Mouse (Mus musculus) embryonic facial prominence, embryonic 11.5 days (tissue): ENCODE results near the gene Cables2. TPM values are rescaled to one million over a fixed set of nuclear protein-coding genes. Genes with fewer than 3 reads are reported as not detected.

Experiments used
- ATAC-seq: fragments of 200-750 bp; cut with Nextera tagmentation; replicated peaks from 2 replicates; pipeline ENCODE4 v1.8.0; 2017; ENCODE audit warnings: low read depth; ENCODE audit not compliant: insufficient number of reproducible peaks, low FRiP score, low TSS enrichment
- DNase-seq: peaks from one replicate; pipeline ENCODE4 v3.0.0-alpha.2; 2015; ENCODE audit warnings: low spot score
- H3K27ac ChIP-seq: fragments of 300-500 bp; sonication (generic); replicated peaks from 2 replicates; pipeline ENCODE4 v1.5.1; 2014; ENCODE audit warnings: mild to moderate bottlenecking, low read depth, low read length, control low read depth
- H3K27me3 ChIP-seq: fragments of 300-500 bp; sonication (generic); 2 replicates; pipeline ENCODE4 v1.6.1; 2014; ENCODE audit warnings: mild to moderate bottlenecking, low read length, moderate library complexity, mixed read lengths; ENCODE audit not compliant: control insufficient read depth, insufficient read depth
- H3K36me3 ChIP-seq: fragments of 300-500 bp; sonication (generic); replicated peaks from 2 replicates; pipeline ENCODE4 v1.6.1; 2014; ENCODE audit warnings: low read depth, mild to moderate bottlenecking, low read length, moderate library complexity, mixed read lengths; ENCODE audit not compliant: control insufficient read depth, insufficient read depth
- H3K4me1 ChIP-seq: fragments of 300-500 bp; sonication (generic); 2 replicates; pipeline ENCODE4 v1.6.1; 2014; ENCODE audit warnings: low read length, mixed read lengths; ENCODE audit not compliant: control insufficient read depth, insufficient read depth
- H3K4me2 ChIP-seq: fragments of 300-500 bp; sonication (generic); 2 replicates; pipeline ENCODE4 v1.6.1; 2014; ENCODE audit warnings: low read depth, mild to moderate bottlenecking, control low read depth, low read length, moderate library complexity
- H3K4me3 ChIP-seq: fragments of 300-500 bp; sonication (generic); 2 replicates; pipeline ENCODE4 v1.5.1; 2014; ENCODE audit warnings: low read depth, low read length, control low read depth
- H3K9ac ChIP-seq: fragments of 300-500 bp; sonication (generic); replicated peaks from 2 replicates; pipeline ENCODE4 v1.6.1; 2014; ENCODE audit warnings: mild to moderate bottlenecking, control low read depth, low read length
- H3K9me3 ChIP-seq: fragments of 300-500 bp; sonication (generic); replicated peaks from 2 replicates; pipeline ENCODE4 v1.6.1; 2016; ENCODE audit warnings: mild to moderate bottlenecking, low read length, inconsistent platforms, mixed read lengths; ENCODE audit not compliant: control insufficient read depth
- WGBS: fragments of 180-500 bp; shearing (Covaris S2); extraction: QIAGEN DNeasy Blood & Tissue Kit; methylation state at CpG from one replicate; pipeline ENCODE4 v1.1.7; 2014; 5-methylcytosine and 5-hydroxymethylcytosine counted together
- microRNA-seq: library from miRNA; unstranded; fragments of <30 nt; microRNA quantifications from one replicate; pipeline ENCODE4, GENCODE M21; 2016; ENCODE audit warnings: borderline number of aligned reads
- polyA plus RNA-seq: library from polyadenylated mRNA; unstranded; fragments of >200 nt; fragmentation: Nextera tagmentation; extraction: Ambion mirVana; gene quantifications from 2 replicates; pipeline ENCODE4 v1.2.1, GENCODE M21; 2014

Cables2 gene
- polyA plus RNA-seq, 1 experiment from 2014 or later: 14.5 TPM

- no peaks in the 10 kb centered on the region for H3K4me1 ChIP-seq
- DNase-seq: no peak
- no peaks in the 10 kb centered on the region for H3K9me3 ChIP-seq
- H3K4me3 ChIP-seq: no peak overlapping the region
- no peak for ATAC-seq
- no peaks in the 10 kb centered on the region for H3K27me3 ChIP-seq
- no peak overlapping the region for H3K4me2 ChIP-seq
- H3K9ac ChIP-seq: no peak overlapping the region
- no peak overlapping the region for H3K27ac ChIP-seq
- WGBS: 79% methylated on average over 1 of the region's 1 CpGs
- H3K36me3 ChIP-seq: no peaks in the 10 kb centered on the region
Observed at GRCm38 (mm10) chr2:180208976-180209375, 64.3 kb downstream of the Cables2 start.

Small RNAs within 50 kb of the gene (microRNA-seq; reads per million reads assigned to microRNA genes)
- 1.4 reads per million for gene Mir3091

Other genes starting within 250 kb of the Cables2 start
- 9.8 and 11.1 TPM in 2 replicates for gene Lsm14b, start 248.5 kb downstream of the Cables2 start, polyA plus RNA-seq
- 751 and 753 TPM in 2 replicates for gene Psma7, start 231.1 kb downstream of the Cables2 start, polyA plus RNA-seq
- gene Ss18l1, start 231.0 kb downstream of the Cables2 start, polyA plus RNA-seq: 8.0 and 9.5 TPM in 2 replicates
- gene Mtg2, start 202.9 kb downstream of the Cables2 start, polyA plus RNA-seq: 25.5 and 28.1 TPM in 2 replicates
- gene Hrh3, start 169.0 kb downstream of the Cables2 start, polyA plus RNA-seq: 0.41 and 0.52 TPM in 2 replicates
- gene Osbpl2, start 154.2 kb downstream of the Cables2 start, polyA plus RNA-seq: 31.5 and 33.0 TPM in 2 replicates
- 157 and 169 TPM in 2 replicates for gene Adrm1, start 102.0 kb downstream of the Cables2 start, polyA plus RNA-seq
- 6.9 and 11.5 TPM in 2 replicates for gene Lama5, start 47.6 kb downstream of the Cables2 start, polyA plus RNA-seq
- gene Rps21, start 16.1 kb downstream of the Cables2 start, polyA plus RNA-seq: 516 and 527 TPM in 2 replicates
- gene Rbbp8nl, start 16.4 kb upstream of the Cables2 start, polyA plus RNA-seq: 0.20 and 0.35 TPM in 2 replicates
- gene Gata5, start 61.2 kb upstream of the Cables2 start, polyA plus RNA-seq: 0.13 and 0.14 TPM in 2 replicates
- gene Slco4a1, start 182.7 kb upstream of the Cables2 start, polyA plus RNA-seq: 1.7 and 2.3 TPM in 2 replicates
- gene Ntsr1, start 226.5 kb upstream of the Cables2 start, polyA plus RNA-seq: 0.25 and 0.27 TPM in 2 replicates